Mouse (Mus musculus) embryonic facial prominence, embryonic 14.5 days (tissue): ENCODE measurements around the gene Lactb. TPM values are rescaled to one million over a fixed set of nuclear protein-coding genes. Genes with fewer than 3 reads are reported as not detected.
A peak's percentile ranks its signal among the peaks of the same experiment; 100 is the strongest.

ENCODE experiments used
- ATAC-seq: fragments of 200-750 bp; cut with Nextera tagmentation; 2 replicates; pipeline ENCODE4 v1.8.0; 2017; ENCODE audit warnings: low read depth, moderate number of reproducible peaks, moderate TSS enrichment
- DNase-seq: peaks from one replicate; pipeline ENCODE4 v3.0.0-alpha.2; 2015; ENCODE audit warnings: low spot score
- H3K27ac ChIP-seq: fragments of 300-500 bp; sonication (generic); replicated peaks from 2 replicates; pipeline ENCODE4 v1.5.1; 2014; ENCODE audit warnings: low read depth, mild to moderate bottlenecking, low read length, moderate library complexity
- H3K27me3 ChIP-seq: fragments of 300-500 bp; sonication (generic); replicated peaks from 2 replicates; pipeline ENCODE4 v1.6.1; 2014; ENCODE audit warnings: low read length; ENCODE audit not compliant: control insufficient read depth, insufficient read depth
- H3K36me3 ChIP-seq: fragments of 300-500 bp; sonication (generic); 2 replicates; pipeline ENCODE4 v1.6.1; 2014; ENCODE audit warnings: low read length, mixed read lengths; ENCODE audit not compliant: control insufficient read depth, insufficient read depth
- H3K4me1 ChIP-seq: fragments of 300-500 bp; sonication (generic); 2 replicates; pipeline ENCODE4 v1.6.1; 2014; ENCODE audit warnings: antibody characterized with exemption, low read length; ENCODE audit not compliant: control insufficient read depth, insufficient read depth
- H3K4me2 ChIP-seq: fragments of 300-500 bp; sonication (generic); 2 replicates; pipeline ENCODE4 v1.6.1; 2014; ENCODE audit warnings: low read depth, mild to moderate bottlenecking, low read length, moderate library complexity, mixed read lengths
- H3K4me3 ChIP-seq: fragments of 300-500 bp; sonication (generic); 2 replicates; pipeline ENCODE4 v1.5.1; 2014; ENCODE audit warnings: low read depth, mild to moderate bottlenecking, low read length
- H3K9ac ChIP-seq: fragments of 300-500 bp; sonication (generic); 2 replicates; pipeline ENCODE4 v1.6.1; 2014; ENCODE audit warnings: low read depth, mild to moderate bottlenecking, low read length, moderate library complexity, mixed read lengths
- H3K9me3 ChIP-seq: fragments of 300-500 bp; sonication (generic); 2 replicates; pipeline ENCODE4 v1.6.1; 2016; ENCODE audit warnings: low read length; ENCODE audit not compliant: control insufficient read depth
- WGBS: fragments of 180-500 bp; shearing (Covaris S2); extraction: QIAGEN DNeasy Blood & Tissue Kit; methylation state at CpG from one replicate; pipeline ENCODE4 v1.1.7; 2014; 5-methylcytosine and 5-hydroxymethylcytosine counted together
- polyA plus RNA-seq: library from polyadenylated mRNA; unstranded; fragments of >200 nt; fragmentation: Nextera tagmentation; extraction: Ambion mirVana; gene quantifications from 2 replicates; pipeline ENCODE4 v1.2.1, GENCODE M21; 2014

Gene Lactb
- polyA plus RNA-seq, 1 experiment from 2014 or later, result 9.8 TPM

DNA sequence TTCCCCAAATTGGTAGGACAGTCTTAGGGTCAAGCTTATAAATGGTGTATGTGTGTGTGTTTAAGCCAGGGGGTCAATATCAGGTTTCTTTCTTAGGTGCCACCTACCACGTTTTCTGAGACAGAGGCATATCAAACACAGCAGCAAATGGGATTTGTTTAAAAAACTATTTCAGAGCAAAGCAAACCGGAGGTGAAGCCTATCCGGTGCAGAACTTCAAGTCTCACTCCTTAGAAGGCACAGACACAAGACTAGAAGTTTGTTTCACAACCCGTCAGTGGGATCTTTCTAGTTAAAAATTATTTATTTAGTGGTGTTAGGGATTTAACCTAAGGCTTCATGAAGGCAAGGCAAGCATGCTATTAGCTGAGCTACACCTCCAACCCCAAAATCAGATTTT, 30.1 kb downstream of the Lactb start:
- Histone ChIP-seq H3K4me1 (peaks cover 9% of the 10 kb centered on the region; the same call in 1 of the 2 replicates), H3K27ac (peak overlapping the region; percentile 97), H3K9me3 (no peaks in the 10 kb centered on the region), H3K9ac (peak overlapping the region; percentile 93), H3K4me3 (peak overlapping the region; percentile 98), H3K27me3 (no peaks in the 10 kb centered on the region), H3K36me3 (peaks cover 14% of the 10 kb centered on the region), H3K4me2 (peak overlapping the region; percentile 55)
- WGBS, result 12% methylated on average over 4 of the region's 4 CpGs
- no peak for DNase-seq
- no peak for ATAC-seq

DNA sequence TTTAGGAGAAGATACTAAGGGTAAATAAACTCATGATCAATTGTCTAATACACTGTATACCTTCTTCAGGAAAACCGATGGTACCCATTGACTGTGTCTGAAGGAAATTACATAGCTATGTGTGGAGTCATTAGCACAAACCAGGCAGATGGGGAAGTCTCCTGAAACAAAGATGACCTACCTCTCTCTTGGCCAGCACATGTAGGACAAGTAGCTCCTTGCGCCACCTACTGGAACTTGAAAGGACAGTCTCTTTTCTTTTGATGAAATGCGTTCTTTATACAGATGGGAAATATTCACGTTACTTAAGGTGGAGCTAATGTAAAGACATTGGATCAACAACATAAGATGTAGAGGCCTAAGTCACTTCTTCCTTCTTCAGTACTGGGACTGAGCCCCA, 36.4 kb downstream of the Lactb start:
- Histone ChIP-seq H3K9me3 (no peaks in the 10 kb centered on the region), H3K27ac (no peak overlapping the region), H3K36me3 (no peaks in the 10 kb centered on the region), H3K4me2 (no peak overlapping the region), H3K4me3 (no peak overlapping the region), H3K9ac (no peak overlapping the region), H3K27me3 (no peaks in the 10 kb centered on the region), H3K4me1 (peaks cover 4% of the 10 kb centered on the region; the same call in 1 of the 2 replicates)
- peak; percentile 87 for DNase-seq
- peak; percentile 65 for ATAC-seq
- 5% methylated on average over 4 of the region's 4 CpGs for WGBS

DNA sequence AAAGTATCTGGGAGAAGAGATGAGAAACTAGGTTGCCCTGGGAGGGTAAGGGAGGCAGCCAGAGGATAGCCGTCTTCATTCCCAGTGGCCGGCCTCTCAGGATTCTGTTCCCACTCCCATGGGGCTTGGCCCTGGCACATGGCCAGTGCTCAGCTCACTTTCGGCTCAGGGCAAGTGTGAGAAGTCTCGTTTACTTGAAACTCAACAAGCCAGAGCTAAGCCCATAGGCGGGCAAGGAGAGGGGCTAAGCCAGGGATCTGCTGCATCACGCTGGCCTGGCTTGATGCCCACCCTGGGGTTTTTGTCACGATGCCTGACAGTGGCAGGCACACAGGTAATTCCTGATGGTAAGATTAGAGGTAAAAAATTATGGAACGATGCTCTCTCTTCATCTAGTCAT, 37.8 kb downstream of the Lactb start:
- WGBS, result 56% methylated on average over 8 of the region's 8 CpGs
- peak; percentile 74 for ATAC-seq
- H3K36me3 ChIP-seq, result no peaks in the 10 kb centered on the region
- H3K9ac ChIP-seq, result no peak overlapping the region
- H3K27me3 ChIP-seq, result no peaks in the 10 kb centered on the region
- H3K9me3 ChIP-seq, result no peaks in the 10 kb centered on the region
- H3K4me2 ChIP-seq, result no peak overlapping the region
- no peak overlapping the region for H3K4me3 ChIP-seq
- peak; percentile 72 for DNase-seq
- H3K4me1 ChIP-seq, result peaks cover 4% of the 10 kb centered on the region; the same call in 1 of the 2 replicates
- H3K27ac ChIP-seq, result no peak overlapping the region

DNA sequence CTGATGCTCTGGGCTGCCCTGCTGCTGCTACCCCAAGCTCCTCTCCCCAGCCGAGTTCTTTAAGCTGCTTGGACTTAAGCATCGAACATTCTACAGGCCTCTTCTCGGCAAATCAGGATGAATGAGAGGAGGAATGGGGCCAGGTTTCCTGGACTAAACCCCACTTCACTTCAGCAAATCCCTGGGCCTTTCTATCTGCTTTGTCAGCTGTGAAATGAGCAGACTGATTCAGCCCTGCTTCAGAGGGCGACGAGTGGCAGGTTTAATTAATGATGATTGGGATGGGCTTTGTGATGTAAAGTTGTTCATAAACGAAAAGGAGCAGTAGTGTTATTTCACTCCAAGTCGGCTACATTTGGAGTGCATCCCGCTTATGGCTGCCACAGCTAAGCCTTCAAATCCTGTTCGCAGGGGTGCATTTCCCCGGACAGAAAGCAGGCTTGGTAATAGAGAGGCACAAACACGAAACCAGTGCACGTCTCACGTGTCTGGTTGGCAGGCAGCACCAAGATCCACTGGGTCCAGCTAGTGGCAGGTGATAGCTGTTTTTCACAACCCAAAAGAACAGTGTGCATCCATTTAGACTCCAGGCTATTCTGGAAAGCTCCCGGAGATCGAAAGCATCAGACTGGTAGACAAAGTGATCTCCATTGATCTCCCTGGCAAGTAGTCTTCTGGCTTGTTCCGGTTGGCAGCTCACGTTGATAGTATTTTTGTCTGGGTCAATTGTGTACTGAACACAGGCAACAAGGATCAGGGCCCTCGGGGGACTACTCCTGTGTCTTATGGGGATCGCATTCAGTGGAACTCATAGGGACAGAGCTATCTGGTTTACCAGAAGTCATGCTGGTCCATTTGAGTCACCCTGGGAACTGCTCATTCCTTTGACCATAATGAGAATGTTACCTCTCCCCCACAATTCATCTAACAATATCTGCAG, 41.1 kb downstream of the Lactb start:
- H3K27me3 ChIP-seq, result no peaks in the 10 kb centered on the region
- no peak; the same call in 1 of the 2 replicates for ATAC-seq
- WGBS, result 65% methylated on average over 19 of the region's 19 CpGs

DNA sequence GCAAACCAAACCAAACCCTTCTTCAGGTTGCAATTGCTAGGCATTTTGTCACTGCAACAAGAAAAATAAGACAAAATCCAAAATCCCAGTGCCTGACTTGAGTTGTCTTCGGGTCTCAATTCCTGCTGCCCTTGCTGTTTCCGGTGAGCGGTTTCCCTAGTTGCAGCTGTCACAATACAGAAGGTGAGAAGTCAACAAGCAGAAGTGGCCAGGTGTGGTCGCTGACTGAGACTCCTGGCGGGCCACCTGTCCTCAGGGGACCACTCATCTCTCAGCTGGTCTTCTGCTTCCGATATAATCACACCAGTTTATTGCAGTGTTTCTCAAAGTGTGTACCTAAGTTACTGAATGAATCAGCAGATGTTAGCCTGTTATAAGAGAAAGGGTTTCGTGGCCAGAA, 44.9 kb downstream of the Lactb start:
- 60% methylated on average over 7 of the region's 7 CpGs for WGBS
- H3K9ac ChIP-seq, result no peak overlapping the region
- DNase-seq (no peak), ATAC-seq (no peak)
- no peaks in the 10 kb centered on the region for H3K9me3 ChIP-seq
- H3K4me2 ChIP-seq, result no peak overlapping the region
- no peak overlapping the region for H3K4me3 ChIP-seq
- H3K36me3 ChIP-seq, result no peaks in the 10 kb centered on the region
- H3K4me1 ChIP-seq, result no peaks in the 10 kb centered on the region
- H3K27ac ChIP-seq, result no peak overlapping the region
- H3K27me3 ChIP-seq, result no peaks in the 10 kb centered on the region

More for the DNA sequence above, 41.1 kb downstream of the Lactb start:
- Histone ChIP-seq H3K36me3 (no peaks in the 10 kb centered on the region), H3K4me1 (no peaks in the 10 kb centered on the region), H3K4me2 (no peak overlapping the region), H3K9ac (no peak overlapping the region), H3K4me3 (no peak overlapping the region), H3K9me3 (no peaks in the 10 kb centered on the region), H3K27ac (no peak overlapping the region)
- DNase-seq, result peak; percentile 33

DNA sequence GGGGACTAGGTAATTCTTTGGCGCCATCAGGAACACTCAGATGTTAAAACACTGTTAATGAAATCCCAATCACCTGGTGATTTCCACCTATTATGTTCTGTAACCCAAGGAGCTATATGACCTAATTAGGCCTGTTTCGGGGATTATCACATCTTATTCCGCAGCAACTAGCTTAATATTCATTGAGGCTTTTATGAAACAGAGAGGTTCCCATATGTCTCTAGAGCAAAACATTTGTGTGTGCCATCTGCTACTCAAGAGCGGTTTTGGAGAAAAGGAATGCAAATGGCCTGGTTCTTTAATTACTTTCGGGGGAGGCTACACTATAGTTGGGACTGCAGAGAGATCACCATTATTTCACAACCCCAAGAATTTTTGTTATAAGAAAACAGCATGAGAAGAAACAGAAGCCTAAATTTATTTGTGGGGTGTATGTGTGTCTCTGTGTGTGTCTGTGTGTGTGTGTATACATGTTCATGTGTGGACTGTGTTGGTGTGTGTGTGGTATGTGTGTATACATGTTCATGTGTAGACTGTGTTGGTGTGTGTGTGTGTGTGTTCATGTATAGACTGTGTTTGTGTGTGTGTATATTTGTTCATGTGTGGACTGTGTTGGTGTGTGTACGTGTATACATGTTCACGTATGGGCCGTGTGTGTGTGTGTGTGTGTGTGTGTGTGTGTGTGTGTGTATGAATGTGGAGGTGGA, 47.4 kb downstream of the Lactb start:
- ATAC-seq (no peak), DNase-seq (peak; percentile 19)
- no peaks in the 10 kb centered on the region for H3K27me3 ChIP-seq
- WGBS, result 81% methylated on average over 8 of the region's 8 CpGs
- H3K9ac ChIP-seq, result no peak overlapping the region
- H3K4me3 ChIP-seq, result no peak overlapping the region
- H3K9me3 ChIP-seq, result no peaks in the 10 kb centered on the region
- H3K27ac ChIP-seq, result no peak overlapping the region
- no peaks in the 10 kb centered on the region for H3K36me3 ChIP-seq
- H3K4me2 ChIP-seq, result no peak overlapping the region
- no peaks in the 10 kb centered on the region for H3K4me1 ChIP-seq

GRCm38 (mm10) chr9:66925853-66926252, 49.4 kb downstream of the Lactb start:
- H3K4me1 ChIP-seq, result no peaks in the 10 kb centered on the region
- no peaks in the 10 kb centered on the region for H3K36me3 ChIP-seq
- no peak overlapping the region for H3K4me2 ChIP-seq
- no peak overlapping the region for H3K4me3 ChIP-seq
- 66% methylated on average over 3 of the region's 3 CpGs for WGBS
- no peak overlapping the region for H3K27ac ChIP-seq
- H3K9me3 ChIP-seq, result no peaks in the 10 kb centered on the region
- no peaks in the 10 kb centered on the region for H3K27me3 ChIP-seq
- no peak for ATAC-seq
- H3K9ac ChIP-seq, result no peak overlapping the region
- DNase-seq, result no peak

- no peak overlapping the region for H3K9ac ChIP-seq
- no peaks in the 10 kb centered on the region for H3K27me3 ChIP-seq
- H3K4me1 ChIP-seq, result peaks cover 15% of the 10 kb centered on the region
- no peaks in the 10 kb centered on the region for H3K36me3 ChIP-seq
- ATAC-seq (no peak), DNase-seq (no peak)
- H3K9me3 ChIP-seq, result no peaks in the 10 kb centered on the region
- WGBS, result 95% methylated on average over 1 of the region's 1 CpGs
- no peak overlapping the region for H3K4me3 ChIP-seq
- H3K4me2 ChIP-seq, result no peak overlapping the region
- no peak overlapping the region for H3K27ac ChIP-seq
These were observed 53.2 kb downstream of the Lactb start for GRCm38 (mm10) chr9:66922076-66922475.
